Mouse (Mus musculus): ENCODE data around the gene Slc47a2. TPM values are rescaled to one million over a fixed set of nuclear protein-coding genes. Genes with fewer than 3 reads are reported as not detected.

Slc47a2 gene
- polyA plus RNA-seq, 1 experiment from 2014 or later, result 0.06 TPM

DNA sequence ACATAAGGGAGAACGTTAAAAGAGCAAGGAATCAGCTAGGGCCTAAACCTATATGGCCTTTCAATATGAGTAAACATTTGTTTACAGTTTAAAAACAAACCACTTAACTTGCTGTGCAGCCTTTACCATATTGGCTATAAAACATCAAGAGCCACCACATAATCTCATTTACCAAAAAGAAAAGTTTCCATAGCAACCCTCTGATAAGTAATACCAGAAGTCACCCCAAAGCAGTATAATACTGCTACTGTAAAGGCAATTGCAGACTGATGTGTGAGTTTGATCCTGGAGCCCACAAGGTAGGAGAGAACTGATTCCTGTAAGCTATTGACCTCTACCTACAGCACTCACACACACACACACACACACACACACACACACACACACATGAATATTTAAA lies 68.2 kb downstream of the Slc47a2 start:
- no peaks in the 10 kb centered on the region for H3K36me3 ChIP-seq
- ATAC-seq (ENCODE audit: low FRiP score, low read depth), result no peak
- H3K9ac ChIP-seq, result no peak overlapping the region
- H3K27me3 ChIP-seq, result 0 out of 2 replicates have a peak, but pooled peaks cover 3% of the 10 kb centered on the region
- no peak overlapping the region for H3K4me2 ChIP-seq (replicated peaks)
- no peak overlapping the region for H3K27ac ChIP-seq
- H3K4me1 ChIP-seq, result peaks cover 10% of the 10 kb centered on the region
- no peak overlapping the region for H3K4me3 ChIP-seq
- WGBS, result 71% methylated on average over 1 of the region's 1 CpGs
- no peaks in the 10 kb centered on the region for H3K9me3 ChIP-seq

- 89% methylated on average over 2 of the region's 2 CpGs for WGBS
- no peak overlapping the region for H3K9ac ChIP-seq
- 0 out of 2 replicates have a peak, but pooled peaks cover 3% of the 10 kb centered on the region for H3K27me3 ChIP-seq
- no peaks in the 10 kb centered on the region for H3K9me3 ChIP-seq
- no peaks in the 10 kb centered on the region for H3K36me3 ChIP-seq
- ATAC-seq (ENCODE audit: low FRiP score, low read depth), result no peak
- H3K4me3 ChIP-seq, result no peak overlapping the region
- H3K4me1 ChIP-seq, result peaks cover 10% of the 10 kb centered on the region
- no peak overlapping the region for H3K27ac ChIP-seq
- H3K4me2 ChIP-seq (replicated peaks), result no peak overlapping the region
These were observed 68.7 kb downstream of the Slc47a2 start for GRCm38 (mm10) chr11:61273928-61274327.

DNA sequence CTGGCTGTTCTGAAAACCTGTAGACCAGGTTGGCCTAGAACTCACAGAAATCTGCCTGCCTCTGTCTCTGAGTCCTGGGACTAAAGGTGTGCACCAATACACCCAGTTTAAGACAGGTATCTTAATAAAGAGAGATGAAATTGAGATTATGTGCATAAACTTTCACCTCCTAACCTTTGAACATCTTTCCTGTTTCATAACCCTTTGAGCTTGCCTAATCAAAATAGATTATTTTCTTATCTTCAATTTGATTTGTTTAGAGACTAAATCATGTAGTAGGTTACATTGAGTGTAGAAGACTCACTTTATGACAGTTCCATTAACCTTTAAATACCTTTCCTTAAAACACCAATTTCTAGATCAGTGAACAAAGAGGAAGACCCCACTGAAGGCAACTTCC lies 71.0 kb downstream of the Slc47a2 start:
- no peaks in the 10 kb centered on the region for H3K9me3 ChIP-seq
- no peak for ATAC-seq (ENCODE audit: low FRiP score, low read depth)
- H3K4me2 ChIP-seq (replicated peaks), result no peak overlapping the region
- H3K9ac ChIP-seq, result no peak overlapping the region
- 0 out of 2 replicates have a peak, but pooled peaks cover 3% of the 10 kb centered on the region for H3K27me3 ChIP-seq
- H3K27ac ChIP-seq, result no peak overlapping the region
- H3K4me3 ChIP-seq, result no peak overlapping the region
- no peaks in the 10 kb centered on the region for H3K36me3 ChIP-seq
- no peaks in the 10 kb centered on the region; the same call in 1 of the 2 replicates for H3K4me1 ChIP-seq

GRCm38 (mm10) chr11:61270406-61270805 lies 72.3 kb downstream of the Slc47a2 start:
- no peak overlapping the region for H3K4me3 ChIP-seq
- no peak overlapping the region for H3K4me2 ChIP-seq (replicated peaks)
- peaks cover 8% of the 10 kb centered on the region for H3K4me1 ChIP-seq
- no peaks in the 10 kb centered on the region for H3K9me3 ChIP-seq
- WGBS, result 77% methylated on average over 5 of the region's 5 CpGs
- no peak overlapping the region for H3K9ac ChIP-seq
- H3K27me3 ChIP-seq, result 0 out of 2 replicates have a peak, but pooled peaks cover 3% of the 10 kb centered on the region
- H3K36me3 ChIP-seq, result no peaks in the 10 kb centered on the region
- ATAC-seq (ENCODE audit: low FRiP score, low read depth), result no peak
- no peak overlapping the region for H3K27ac ChIP-seq

DNA sequence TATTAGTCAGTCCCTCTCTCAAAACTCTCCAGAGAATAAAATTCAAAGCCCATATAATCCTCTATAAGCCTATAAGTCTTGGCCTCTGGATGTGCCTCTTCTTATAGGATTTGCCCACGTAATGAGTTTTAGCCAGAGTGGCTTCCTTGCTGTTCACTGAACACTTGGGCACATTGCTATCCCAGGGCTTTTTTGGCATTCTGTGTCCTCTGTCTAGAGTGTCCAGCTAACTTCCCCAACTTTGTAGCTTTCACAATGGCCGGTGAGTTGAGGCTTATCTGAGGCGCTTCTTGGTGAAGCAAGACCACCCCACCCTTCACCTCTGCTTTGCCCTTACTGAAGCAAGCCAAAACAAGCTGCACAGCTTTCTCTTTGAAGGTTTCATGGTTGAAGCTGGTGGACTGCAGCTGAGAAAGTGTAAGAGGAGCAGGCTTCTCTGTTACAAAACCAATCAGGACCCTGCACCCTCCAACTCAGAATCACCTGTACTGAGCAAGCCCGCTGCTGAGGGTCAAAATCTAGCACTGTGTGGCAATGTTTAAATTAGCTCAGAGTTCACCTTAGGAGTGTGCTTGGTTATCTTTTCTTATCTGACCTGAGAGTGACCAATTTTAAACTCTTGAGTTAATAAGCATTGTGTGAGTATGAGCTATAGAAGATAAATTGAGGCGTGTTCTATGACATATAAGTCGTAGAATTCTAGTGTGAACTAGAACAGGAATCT lies 73.9 kb downstream of the Slc47a2 start:
- no peak overlapping the region for H3K9ac ChIP-seq
- 85% methylated on average over 6 of the region's 6 CpGs for whole genome bisulfite sequencing
- no peak for ATAC-seq (ENCODE audit: low FRiP score, low read depth)
- peaks cover 8% of the 10 kb centered on the region for H3K4me1 ChIP-seq
- H3K9me3 ChIP-seq, result no peaks in the 10 kb centered on the region
- H3K36me3 ChIP-seq, result peaks cover 9% of the 10 kb centered on the region
- H3K27me3 ChIP-seq, result 0 out of 2 replicates have a peak, but pooled peaks cover 3% of the 10 kb centered on the region
- no peak overlapping the region for H3K4me2 ChIP-seq (replicated peaks)
- H3K4me3 ChIP-seq, result no peak overlapping the region
- no peak overlapping the region for H3K27ac ChIP-seq

DNA sequence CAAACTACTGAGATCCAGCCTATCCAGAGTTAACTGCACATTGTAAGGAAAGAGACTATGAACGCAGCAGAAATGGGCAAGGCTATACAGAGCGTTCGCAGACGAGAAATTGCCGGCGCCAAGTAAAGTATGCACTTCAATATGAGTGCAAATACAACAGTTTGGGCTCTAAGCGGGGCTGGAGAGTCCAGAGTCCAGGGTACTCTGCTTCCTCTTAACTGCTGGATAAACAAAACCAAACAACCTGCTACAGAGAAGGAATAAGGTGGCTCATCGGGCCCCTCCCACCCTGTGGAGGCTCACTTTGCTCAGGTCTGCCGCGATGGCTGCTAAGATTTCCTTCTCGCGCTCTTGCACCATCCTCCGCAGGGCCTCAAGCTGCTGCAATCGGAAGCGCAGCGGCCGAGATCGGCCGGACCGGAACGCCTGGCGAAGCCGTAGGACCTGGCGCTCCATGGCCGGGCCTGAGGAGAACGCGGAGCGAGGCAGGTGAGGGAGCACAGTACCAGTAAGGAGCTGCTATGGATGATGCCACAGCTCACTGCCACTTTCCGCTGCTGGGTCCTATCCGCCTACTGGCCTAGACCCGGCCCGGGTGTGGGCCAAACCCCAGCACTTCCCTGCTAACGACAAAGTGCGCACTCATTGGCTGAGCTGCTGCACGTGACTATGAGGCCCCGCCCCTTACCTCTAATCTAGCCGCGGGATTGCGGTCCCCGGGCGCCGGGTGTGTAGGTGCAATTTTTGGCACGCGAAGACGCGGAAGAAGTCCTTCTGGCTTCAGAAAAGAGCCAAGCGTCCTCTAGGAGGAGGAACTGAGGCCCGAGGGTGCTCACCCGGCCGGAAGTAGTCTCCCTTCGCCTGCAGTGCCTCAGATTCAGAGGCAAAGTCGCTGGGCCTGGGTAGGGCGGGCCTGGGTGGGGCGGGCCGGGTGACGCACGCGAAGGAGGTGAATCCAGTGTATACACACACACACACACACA lies 75.8 kb downstream of the Slc47a2 start, which contains the start of gene Aldh3a2:
Gene Aldh3a2, minus strand, starts transcription at position 914 of the 983 bp plus-strand sequence.
- peak; percentile 99 for ATAC-seq (ENCODE audit: low FRiP score, low read depth)
- Histone ChIP-seq H3K9ac (peak within 1 kb of the TSS; percentile 78), H3K4me2 (replicated peaks) (peak within 1 kb of the TSS; percentile 70), H3K27me3 (0 out of 2 replicates have a peak, but pooled peaks cover 3% of the 10 kb centered on the region), H3K9me3 (no peaks in the 10 kb centered on the region), H3K4me3 (peak within 1 kb of the TSS; percentile 66), H3K36me3 (peaks cover 26% of the 10 kb centered on the region), H3K4me1 (peaks cover 8% of the 10 kb centered on the region), H3K27ac (peak within 1 kb of the TSS; percentile 92)
- WGBS, result under 1% methylated on average over 58 of the region's 58 CpGs

DNA sequence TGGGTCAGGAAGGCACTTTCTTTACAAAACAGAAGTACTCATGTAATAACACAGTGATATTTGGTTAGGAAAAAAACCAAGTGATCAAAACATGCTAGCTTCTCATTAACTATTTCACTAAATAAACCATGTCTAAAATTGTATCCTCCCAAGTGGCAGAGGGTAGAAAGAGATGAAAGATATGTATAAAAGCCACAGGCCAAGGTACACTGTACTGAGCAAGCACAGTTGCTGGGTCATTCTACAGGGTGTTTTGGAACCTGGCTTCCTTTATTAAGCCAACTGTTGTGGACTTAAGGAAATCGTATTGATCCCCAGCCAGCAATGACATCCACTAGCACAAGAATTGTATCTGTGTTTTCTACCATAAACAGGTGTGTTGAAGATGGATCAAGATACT lies 78.8 kb downstream of the Slc47a2 start:
- H3K9ac ChIP-seq, result no peak overlapping the region
- no peak overlapping the region for H3K27ac ChIP-seq
- WGBS, result 93% methylated on average over 1 of the region's 1 CpGs
- no peaks in the 10 kb centered on the region for H3K9me3 ChIP-seq
- no peak for ATAC-seq (ENCODE audit: low FRiP score, low read depth)
- peaks cover 49% of the 10 kb centered on the region for H3K36me3 ChIP-seq
- no peaks in the 10 kb centered on the region for H3K27me3 ChIP-seq
- H3K4me3 ChIP-seq, result no peak overlapping the region
- peaks cover 8% of the 10 kb centered on the region for H3K4me1 ChIP-seq
- no peak overlapping the region for H3K4me2 ChIP-seq (replicated peaks)

GRCm38 (mm10) chr11:61262516-61262915 lies 80.1 kb downstream of the Slc47a2 start:
- peaks cover 61% of the 10 kb centered on the region for H3K36me3 ChIP-seq

DNA sequence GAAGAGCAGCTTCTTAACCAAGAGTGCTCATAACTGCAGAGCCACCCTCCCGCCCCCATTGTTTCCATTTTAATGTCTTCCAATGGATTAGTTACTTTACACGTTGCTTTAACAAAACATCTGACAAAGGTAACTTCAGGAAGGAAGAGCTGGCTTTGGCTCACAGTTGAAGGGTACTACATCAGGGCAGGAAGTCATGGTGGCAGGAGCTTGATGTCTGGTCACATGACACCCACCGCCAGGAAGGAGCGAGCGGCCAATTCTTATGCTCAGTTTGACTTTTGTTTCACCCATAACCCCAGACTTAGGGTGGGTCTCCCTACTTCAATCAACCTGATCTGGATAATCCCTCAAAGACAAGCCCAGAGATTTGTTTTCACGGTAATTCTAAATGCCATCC lies 83.6 kb downstream of the Slc47a2 start:
- Histone ChIP-seq H3K9ac (no peak overlapping the region), H3K4me3 (no peak overlapping the region), H3K9me3 (no peaks in the 10 kb centered on the region), H3K4me1 (no peaks in the 10 kb centered on the region), H3K4me2 (replicated peaks) (no peak overlapping the region), H3K27ac (no peak overlapping the region), H3K27me3 (no peaks in the 10 kb centered on the region), H3K36me3 (peaks cover 81% of the 10 kb centered on the region)
- ATAC-seq (ENCODE audit: low FRiP score, low read depth), result no peak
- WGBS, result 93% methylated on average over 6 of the region's 6 CpGs

More at GRCm38 (mm10) chr11:61262516-61262915, 80.1 kb downstream of the Slc47a2 start:
- Histone ChIP-seq H3K27me3 (no peaks in the 10 kb centered on the region), H3K27ac (no peak overlapping the region), H3K9me3 (no peaks in the 10 kb centered on the region), H3K4me2 (replicated peaks) (no peak overlapping the region), H3K4me3 (no peak overlapping the region), H3K9ac (no peak overlapping the region), H3K4me1 (peaks cover 8% of the 10 kb centered on the region)
- no peak for ATAC-seq (ENCODE audit: low FRiP score, low read depth)
- 94% methylated on average over 14 of the region's 14 CpGs for WGBS

DNA sequence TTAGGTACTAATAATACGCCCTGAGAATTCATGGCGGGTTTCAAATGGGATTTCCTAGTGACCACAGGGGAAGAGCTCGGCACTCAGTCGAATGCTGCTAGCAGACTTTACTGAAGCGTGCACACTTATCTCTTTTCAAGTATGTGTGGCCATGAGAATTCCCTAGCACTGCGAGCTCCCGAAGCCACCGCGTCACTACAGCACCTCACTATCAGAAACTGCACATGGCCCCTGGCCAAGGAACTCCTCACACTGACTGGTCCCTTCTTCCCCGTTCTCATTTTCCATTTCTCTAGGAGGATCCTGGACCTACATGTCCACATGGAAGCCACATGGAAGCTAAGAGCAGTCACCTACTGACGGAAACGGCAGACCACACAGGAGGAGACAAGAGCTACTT lies 89.9 kb downstream of the Slc47a2 start:
- Histone ChIP-seq H3K4me1 (no peaks in the 10 kb centered on the region), H3K4me3 (no peak overlapping the region), H3K9me3 (no peaks in the 10 kb centered on the region), H3K36me3 (peaks cover 88% of the 10 kb centered on the region), H3K27ac (no peak overlapping the region), H3K27me3 (no peaks in the 10 kb centered on the region), H3K4me2 (replicated peaks) (no peak overlapping the region), H3K9ac (no peak overlapping the region)
- ATAC-seq (ENCODE audit: low FRiP score, low read depth), result no peak
- WGBS, result 92% methylated on average over 12 of the region's 12 CpGs

DNA sequence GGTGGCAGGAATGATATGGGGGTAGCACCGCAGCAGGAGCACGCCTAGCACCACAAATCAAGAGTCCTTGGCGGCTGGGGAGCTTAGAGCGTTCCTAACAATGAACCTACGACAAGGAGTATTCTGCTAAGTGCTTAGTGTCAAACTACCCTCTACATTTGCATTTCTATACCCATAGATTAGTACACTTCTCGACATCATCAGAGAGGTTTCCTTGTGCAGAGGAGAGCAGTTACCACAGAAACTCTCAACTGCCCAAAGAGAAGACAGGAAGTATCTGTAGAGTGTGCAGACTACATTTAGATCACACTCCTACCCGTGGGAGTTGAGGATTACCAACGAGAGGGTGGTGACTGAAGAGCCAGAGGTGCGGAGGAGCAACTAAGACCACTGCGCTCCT lies 90.9 kb downstream of the Slc47a2 start:
- Histone ChIP-seq H3K4me3 (no peak overlapping the region), H3K27me3 (no peaks in the 10 kb centered on the region), H3K9me3 (no peaks in the 10 kb centered on the region), H3K36me3 (peaks cover 82% of the 10 kb centered on the region), H3K4me2 (replicated peaks) (no peak overlapping the region), H3K9ac (no peak overlapping the region), H3K27ac (no peak overlapping the region), H3K4me1 (no peaks in the 10 kb centered on the region)
- ATAC-seq (ENCODE audit: low FRiP score, low read depth), result no peak
- 87% methylated on average over 10 of the region's 10 CpGs for WGBS

All from limb, embryonic 13.5 days (tissue).